Mouse (Mus musculus) adrenal gland, postnatal 10 days (tissue): ENCODE results near the gene Lcorl. TPM values are rescaled to one million over a fixed set of nuclear protein-coding genes. Genes with fewer than 3 reads are reported as not detected.
"Not testable (repeated sequence)": the region's sequence is repeated elsewhere in the genome, so short reads cannot be mapped to it uniquely, and the experiment has no call there.

Source experiments
- DNase-seq: peaks from one replicate; pipeline ENCODE4 v3.0.0; 2021; ENCODE audit warnings: mixed read lengths
- total RNA-seq, 2 experiments: library from RNA; stranded (reverse); gene quantifications; 2 replicates each; pipeline ENCODE4 v1.2.3; 2021

Lcorl gene
- total RNA-seq, 2 experiments from 2014 or later: 24.4 to 28.7 TPM

GRCm38 (mm10) chr5:45709653-45710052 lies 147.8 kb downstream of the Lcorl start:
- no peak for DNase-seq

- DNase-seq: no peak
Measured at GRCm38 (mm10) chr5:45706811-45707210, 150.6 kb downstream of the Lcorl start.

GRCm38 (mm10) chr5:45691678-45692077 lies 165.7 kb downstream of the Lcorl start:
- no peak for DNase-seq

GRCm38 (mm10) chr5:45690802-45691201 lies 166.6 kb downstream of the Lcorl start:
- no peak for DNase-seq

GRCm38 (mm10) chr5:45689152-45689551 lies 168.3 kb downstream of the Lcorl start:
- DNase-seq: no peak

GRCm38 (mm10) chr5:45686223-45686622 lies 171.2 kb downstream of the Lcorl start:
- DNase-seq: no peak

GRCm38 (mm10) chr5:45685243-45685642 lies 172.2 kb downstream of the Lcorl start:
- DNase-seq: no peak

GRCm38 (mm10) chr5:45683388-45683787 lies 174.0 kb downstream of the Lcorl start:
- no peak for DNase-seq

GRCm38 (mm10) chr5:45679955-45680354 lies 177.5 kb downstream of the Lcorl start:
- no peak for DNase-seq

GRCm38 (mm10) chr5:45677639-45678038 lies 179.8 kb downstream of the Lcorl start:
- no peak for DNase-seq

- no peak for DNase-seq
Measured at GRCm38 (mm10) chr5:45675032-45675431, 182.4 kb downstream of the Lcorl start.

GRCm38 (mm10) chr5:45670894-45671494 lies 186.4 kb downstream of the Lcorl start:
- no peak for DNase-seq

- no peak for DNase-seq
Measured at GRCm38 (mm10) chr5:45670280-45670670, 187.1 kb downstream of the Lcorl start.

- peak; percentile 100 for DNase-seq
Measured at GRCm38 (mm10) chr5:45669598-45670279, 187.7 kb downstream of the Lcorl start, which contains the start of gene Ncapg. Gene Ncapg, plus strand, starts transcription at chr5:45669919.

- DNase-seq: no peak
Measured at GRCm38 (mm10) chr5:45669234-45669597, 188.2 kb downstream of the Lcorl start.

- peak; percentile 1 for DNase-seq
Measured at GRCm38 (mm10) chr5:45668831-45669230, 188.6 kb downstream of the Lcorl start.

- DNase-seq: no peak
Measured at GRCm38 (mm10) chr5:45668324-45668723, 189.1 kb downstream of the Lcorl start.

- not testable (repeated sequence) for DNase-seq
Measured at GRCm38 (mm10) chr5:45658406-45658805, 199.0 kb downstream of the Lcorl start.

GRCm38 (mm10) chr5:45651026-45651703 lies 206.2 kb downstream of the Lcorl start:
- DNase-seq: no peak
